Mouse (Mus musculus): ENCODE data around the gene Srgn.
"Not testable (repeated sequence)": the region's sequence is repeated elsewhere in the genome, so short reads cannot be mapped to it uniquely, and the experiment has no call there.

Srgn gene

DNA sequence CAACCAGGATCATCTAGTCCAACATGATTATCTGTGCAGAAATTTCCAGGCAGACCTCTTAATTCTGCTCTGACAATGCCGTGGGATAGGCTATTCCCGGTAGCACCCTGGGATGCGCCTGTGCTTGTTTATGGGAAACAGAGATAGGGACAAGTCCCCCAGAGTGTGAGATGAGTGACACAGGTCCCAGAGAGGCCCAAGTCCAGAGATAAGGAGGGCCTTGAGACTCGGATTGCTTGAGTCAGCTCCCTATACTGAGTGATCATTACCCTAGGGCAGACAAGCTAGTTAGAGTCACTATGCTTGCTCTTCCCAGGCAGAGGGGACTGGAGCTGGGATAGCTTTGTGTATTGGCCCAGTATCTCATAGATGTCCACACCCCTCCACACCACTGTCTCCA is 5.5 kb downstream of the Srgn start:
- DNase-seq (ENCODE audit: low read depth, low spot score): no peak

DNA sequence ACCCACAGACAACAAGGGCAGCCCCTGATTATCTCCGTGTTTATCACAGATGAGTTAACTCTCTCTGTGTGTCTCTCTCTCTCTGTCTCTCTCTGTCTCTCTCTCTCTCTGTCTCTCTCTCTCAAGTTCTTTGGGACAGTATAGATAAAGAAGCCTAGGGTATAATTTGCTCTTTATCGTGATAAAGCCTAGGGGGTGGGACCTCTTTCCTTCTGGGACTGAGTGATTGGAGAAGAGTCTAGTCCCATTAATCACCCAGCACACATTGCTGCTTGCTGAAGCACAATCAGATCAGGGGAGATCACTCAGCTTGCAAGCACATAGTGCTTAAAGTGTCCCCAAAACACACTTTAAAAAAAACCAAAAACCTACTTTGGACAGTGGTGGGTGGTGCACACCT is 6.3 kb downstream of the Srgn start:
- no peak for DNase-seq (ENCODE audit: low read depth, low spot score)

GRCm38 (mm10) chr10:62517511-62517910 is 9.7 kb downstream of the Srgn start:
- DNase-seq (ENCODE audit: low read depth, low spot score): no peak

DNA sequence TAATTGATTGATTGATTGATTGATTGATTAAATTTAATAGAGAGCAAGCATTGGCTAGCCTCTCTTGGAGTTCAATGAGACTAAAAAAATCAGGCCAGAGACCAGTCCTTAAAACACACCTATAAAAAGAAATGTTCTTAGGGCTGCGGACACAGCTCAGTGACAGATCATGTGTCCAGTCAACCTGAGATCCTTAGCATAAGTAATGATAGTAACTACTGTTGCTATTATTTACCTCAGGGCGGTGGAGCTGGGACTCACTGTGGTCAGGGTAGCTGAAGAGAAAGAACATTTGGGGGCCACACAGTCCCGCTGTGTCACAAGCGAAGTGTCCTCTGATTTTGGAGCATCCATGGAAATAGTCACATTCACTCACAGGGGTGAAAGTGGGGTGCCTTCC is 14.4 kb downstream of the Srgn start:
- DNase-seq (ENCODE audit: low read depth, low spot score): no peak

GRCm38 (mm10) chr10:62511528-62511927 is 15.7 kb downstream of the Srgn start:
- DNase-seq (ENCODE audit: low read depth, low spot score): no peak

GRCm38 (mm10) chr10:62509032-62509656 is 18.1 kb downstream of the Srgn start:
- no peak for DNase-seq (ENCODE audit: low read depth, low spot score)

DNA sequence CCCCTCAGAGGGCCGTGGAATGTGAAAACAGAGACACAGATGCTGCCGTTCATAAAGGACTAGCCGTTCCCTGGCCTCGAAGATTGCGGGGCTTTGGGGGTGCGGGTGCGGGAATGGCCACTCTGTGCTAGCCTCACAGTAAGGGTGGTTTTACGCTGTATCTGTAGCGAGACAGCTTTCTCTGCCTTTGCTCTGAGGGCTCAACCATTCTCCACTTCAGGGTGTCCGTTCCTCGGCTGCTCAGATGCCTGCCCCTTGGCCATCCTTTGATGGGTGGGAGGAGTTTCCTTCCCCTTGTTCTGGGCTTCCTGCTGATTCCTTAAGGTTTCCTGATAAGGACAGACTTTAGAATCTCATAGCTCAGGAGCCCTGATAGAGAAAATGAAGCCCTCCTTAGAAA is 18.8 kb downstream of the Srgn start:
- no peak for DNase-seq (ENCODE audit: low read depth, low spot score)

DNA sequence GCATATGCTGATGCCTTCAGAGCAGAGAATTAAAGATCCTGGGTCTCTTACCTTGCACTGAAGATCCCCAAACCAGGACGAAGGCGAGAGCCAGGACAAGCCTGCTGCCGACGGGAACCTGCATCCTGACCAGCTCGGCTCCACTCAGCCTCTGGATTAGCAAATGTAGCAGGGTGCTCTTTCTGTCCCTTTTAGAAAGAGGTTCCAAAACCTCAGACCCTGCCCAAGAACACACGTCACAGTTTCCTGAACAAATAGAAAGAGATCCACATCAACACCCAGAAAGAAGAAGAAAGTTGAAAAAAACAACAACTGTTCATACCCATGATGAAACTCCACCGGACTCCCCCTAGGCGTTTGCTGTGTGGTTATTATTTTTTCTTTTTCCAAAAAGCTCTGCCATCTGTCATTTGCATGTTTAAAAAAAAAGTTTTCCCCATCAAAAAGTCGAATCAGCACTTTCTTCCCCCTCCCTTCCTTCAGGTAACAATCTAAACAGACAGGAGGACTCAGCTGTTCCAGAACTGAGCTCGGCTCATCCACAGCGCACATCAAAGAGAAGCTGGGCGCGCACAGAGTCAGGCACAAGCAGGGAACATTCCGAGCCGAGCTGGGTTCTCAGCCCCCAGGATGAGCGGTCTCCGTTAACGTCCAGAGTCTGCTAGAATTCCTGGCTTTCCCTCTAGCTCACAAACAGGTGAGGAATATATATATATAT is 19.5 kb downstream of the Srgn start:
- DNase-seq (ENCODE audit: low read depth, low spot score): no peak

GRCm38 (mm10) chr10:62507071-62507470 is 20.2 kb downstream of the Srgn start:
- DNase-seq (ENCODE audit: low read depth, low spot score): no peak

- no peak for DNase-seq (ENCODE audit: low read depth, low spot score)
These were observed 21.2 kb downstream of the Srgn start for GRCm38 (mm10) chr10:62506019-62506556.

GRCm38 (mm10) chr10:62505224-62505983 is 21.8 kb downstream of the Srgn start:
- no peak for DNase-seq (ENCODE audit: low read depth, low spot score)

GRCm38 (mm10) chr10:62503836-62504628 is 23.2 kb downstream of the Srgn start:
- no peak for DNase-seq (ENCODE audit: low read depth, low spot score)

GRCm38 (mm10) chr10:62503353-62503752 is 23.9 kb downstream of the Srgn start:
- no peak for DNase-seq (ENCODE audit: low read depth, low spot score)

GRCm38 (mm10) chr10:62501951-62502350 is 25.3 kb downstream of the Srgn start:
- no peak for DNase-seq (ENCODE audit: low read depth, low spot score)

DNA sequence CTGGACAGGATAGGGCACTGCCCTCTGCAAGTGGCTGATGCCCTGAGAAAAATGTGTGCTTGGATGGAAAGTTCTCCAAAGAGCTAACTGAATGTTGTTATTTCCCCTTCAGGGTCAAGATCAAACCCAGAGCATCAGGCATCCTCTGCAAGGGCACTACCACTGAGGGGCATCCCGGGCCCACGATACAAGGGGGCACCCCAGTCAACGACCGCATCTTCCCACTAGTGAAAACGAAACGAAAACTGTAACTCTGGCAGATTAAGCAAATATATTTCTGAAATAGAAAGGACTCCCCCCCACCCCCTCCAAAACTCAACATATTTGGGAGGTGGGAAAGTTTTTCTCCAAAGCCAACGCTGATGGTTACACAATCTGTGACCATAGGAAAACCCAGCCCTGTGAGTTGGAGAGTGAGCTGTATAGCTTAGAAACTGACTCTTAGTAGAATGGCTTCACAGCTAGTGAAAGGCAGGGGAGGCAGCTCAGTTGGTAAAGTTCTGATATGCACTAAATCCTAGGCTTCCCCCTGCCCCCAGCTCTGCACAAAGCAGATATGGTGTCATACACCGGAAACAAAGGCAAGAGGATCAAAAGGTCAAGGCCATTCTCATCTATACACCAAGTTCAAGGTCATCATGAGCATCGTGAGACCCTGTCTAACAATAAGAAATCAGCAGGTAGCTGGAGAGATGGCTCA is 26.2 kb downstream of the Srgn start:
- no peak for DNase-seq (ENCODE audit: low read depth, low spot score)

GRCm38 (mm10) chr10:62500088-62500915 is 26.9 kb downstream of the Srgn start:
- DNase-seq (ENCODE audit: low read depth, low spot score): peak; percentile 67

- DNase-seq (ENCODE audit: low read depth, low spot score): not testable (repeated sequence)
These were observed 35.6 kb downstream of the Srgn start for GRCm38 (mm10) chr10:62491681-62492080.

DNA sequence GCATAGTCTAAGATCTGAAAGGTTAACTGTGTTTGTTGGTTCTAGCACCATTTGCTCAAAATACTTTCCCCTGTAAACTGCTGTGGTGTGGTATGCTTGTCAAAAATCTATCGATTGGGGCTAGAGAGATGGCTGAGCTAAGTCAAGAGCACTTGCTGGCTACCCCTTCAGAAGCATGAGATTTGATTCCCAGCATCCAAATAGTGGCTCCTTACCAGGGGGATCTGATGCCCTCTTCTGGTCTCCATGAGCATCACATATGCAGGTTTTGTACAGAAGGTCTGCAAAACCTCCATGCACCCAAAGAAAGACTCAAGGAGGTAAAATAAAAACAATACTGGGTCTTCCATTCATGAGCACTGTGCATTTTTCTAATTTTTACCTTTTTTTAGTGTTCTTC is 39.0 kb downstream of the Srgn start:
- DNase-seq (ENCODE audit: low read depth, low spot score): no peak

DNA sequence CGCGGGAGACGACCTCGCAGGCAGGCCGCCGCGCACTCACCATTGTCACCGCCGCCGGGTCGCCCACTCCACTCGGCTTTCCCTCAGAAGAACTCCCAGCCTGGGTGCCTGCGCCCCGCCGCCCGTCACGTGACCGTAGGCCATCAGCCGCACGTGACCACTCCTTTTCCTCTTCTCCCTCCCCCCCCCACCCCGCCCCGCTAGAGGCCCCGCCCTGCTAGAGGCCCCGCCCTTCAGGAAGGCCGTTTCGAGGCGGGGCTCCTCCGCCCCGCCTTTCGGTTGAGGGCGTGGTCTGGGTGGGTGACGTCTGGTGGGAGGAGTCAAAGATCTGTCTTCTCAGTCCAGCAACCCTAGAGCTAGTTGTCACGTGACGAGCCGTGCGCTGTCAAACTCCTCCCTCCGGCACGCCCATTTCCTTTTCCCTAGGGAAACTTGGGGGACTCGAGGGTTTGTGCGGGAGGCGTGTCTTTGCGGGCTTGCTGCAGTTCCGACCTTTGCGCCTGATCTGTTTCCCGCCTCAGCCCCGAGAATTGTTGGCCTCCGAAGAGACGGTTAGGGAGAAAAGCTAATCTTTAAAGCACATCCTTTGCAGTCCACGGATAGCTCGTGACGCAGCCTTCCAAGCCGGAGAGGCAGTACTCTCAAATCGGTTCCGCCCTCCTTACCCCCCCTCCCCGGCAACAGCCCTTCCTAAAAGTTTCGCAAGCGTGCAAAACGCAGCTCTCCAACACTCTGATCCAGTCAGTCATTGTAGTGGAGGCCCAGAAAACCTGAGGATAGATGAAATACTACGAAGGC is 40.4 kb downstream of the Srgn start, which contains the start of gene Vps26a:
TSS of gene Vps26a (minus strand) at position 188 of the 798 bp plus-strand sequence.
- DNase-seq (ENCODE audit: low read depth, low spot score): peak; percentile 97

Measured in c-Kit-negative CD71-positive TER-119-positive erythroid progenitor cells, embryonic 14.5 days (primary cell).